Mouse (Mus musculus) B cell, adult 62 days (primary cell): ENCODE data around the gene Mturn. TPM values are rescaled to one million over a fixed set of nuclear protein-coding genes. Genes with fewer than 3 reads are reported as not detected.

Experiments
- total RNA-seq: library from RNA; stranded (reverse); gene quantifications from 4 replicates; pipeline ENCODE4 v1.2.4, GENCODE M21; 2023

Gene Mturn
- 11.5 to 16.4 TPM (median 16.0 TPM) in 4 replicates for total RNA-seq

DNA sequence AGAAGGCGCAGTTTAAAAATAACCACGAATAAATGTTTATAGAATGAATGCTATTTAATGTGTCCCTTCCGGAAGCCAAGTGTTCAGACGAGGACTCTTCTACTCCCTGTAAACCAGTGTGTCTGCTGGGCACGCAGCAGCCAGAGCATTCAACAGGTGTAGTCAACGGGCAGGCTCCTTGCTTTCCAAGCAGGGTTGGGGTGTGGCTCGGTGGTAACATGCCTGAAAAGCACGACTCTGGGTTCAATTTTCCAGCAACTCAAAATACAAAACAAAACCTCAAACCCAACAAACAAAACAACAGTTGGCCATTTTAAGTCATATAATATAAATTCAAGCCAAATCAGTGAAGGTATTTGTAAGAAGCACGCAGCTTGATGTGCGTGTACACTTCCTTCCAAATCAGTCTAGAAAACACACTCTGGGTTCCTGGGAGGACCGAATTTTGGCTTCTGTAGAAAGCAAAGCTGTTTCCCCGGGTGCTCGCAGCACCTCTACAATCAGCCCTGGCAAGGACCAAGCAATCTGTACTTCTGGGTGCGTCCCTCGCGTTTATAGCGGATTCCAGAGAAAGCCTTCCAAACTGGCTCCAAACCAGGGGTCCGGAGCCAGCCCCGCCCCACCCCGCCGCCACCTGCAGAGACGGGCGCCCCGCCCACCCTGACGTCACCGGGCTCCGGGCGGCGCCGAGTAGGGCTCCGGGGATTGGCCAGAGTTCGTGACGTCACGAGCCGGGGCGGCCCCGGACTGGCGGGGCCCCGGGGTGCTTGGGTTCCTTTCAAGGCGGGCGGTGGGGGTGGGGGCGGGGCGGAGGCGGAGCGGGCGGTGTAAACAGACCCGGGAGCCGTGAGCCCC, at the start of gene Mturn:
Mturn (plus strand) TSS at position 734 of the 855 bp plus-strand sequence.

Other genes with a start within 250 kb of the Mturn start
- not detected in 4 replicates for gene Scrn1, start 115.1 kb upstream of the Mturn start, total RNA-seq
- gene Plekha8, start 86.5 kb upstream of the Mturn start, total RNA-seq: 9.0 to 10.3 TPM (median 9.4 TPM) in 4 replicates
- gene Fkbp14, start 84.3 kb upstream of the Mturn start, total RNA-seq: 0.42 to 0.91 TPM (median 0.56 TPM) in 4 replicates
- 41.4 to 51.4 TPM (median 47.1 TPM) in 4 replicates for gene Znrf2, start 135.3 kb downstream of the Mturn start, total RNA-seq